Mouse (Mus musculus): ENCODE measurements around the gene Jakmip3. TPM values are rescaled to one million over a fixed set of nuclear protein-coding genes. Genes with fewer than 3 reads are reported as not detected.

Gene Jakmip3
- total and polyA plus RNA-seq, 2 experiments from 2014 or later, result 7.6 to 12.4 TPM

DNA sequence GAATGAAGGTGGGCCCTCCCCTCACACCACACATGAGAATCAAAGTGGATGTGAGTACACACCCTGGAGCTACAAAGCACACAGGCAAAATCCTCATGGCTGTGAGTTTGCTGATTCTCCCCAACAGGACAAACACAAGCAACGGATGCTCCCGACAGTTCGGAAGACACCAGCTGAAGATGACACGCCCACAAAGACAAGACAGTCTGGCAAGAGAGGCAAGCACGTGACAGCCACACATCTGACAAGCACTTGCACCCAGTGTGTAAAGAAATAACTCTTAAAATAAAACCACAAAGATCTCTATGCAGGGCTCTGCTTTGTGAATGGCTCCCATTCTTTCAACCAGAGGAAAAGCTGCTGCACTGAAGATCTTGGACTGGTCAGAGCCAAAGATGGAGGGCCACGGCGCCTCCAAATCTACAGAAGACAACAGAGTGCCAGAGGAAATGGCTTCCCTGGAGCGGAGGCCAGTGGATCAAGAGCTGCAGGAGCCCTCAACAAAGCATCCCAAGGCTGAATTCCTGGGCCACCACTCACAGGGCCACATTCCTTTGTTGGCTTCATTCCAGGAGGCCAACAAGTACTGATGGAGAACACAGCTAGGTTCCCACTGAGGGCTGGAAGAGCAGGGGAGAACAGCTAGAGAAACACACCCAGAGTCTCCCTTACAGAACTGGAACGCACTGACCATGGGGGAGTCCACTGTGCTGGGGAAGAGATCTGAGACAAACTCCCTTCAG lies 167.5 kb downstream of the Jakmip3 start:
- no peak for ATAC-seq
- H3K27ac ChIP-seq, result no peak overlapping the region
- DNase-seq (ENCODE audit: low spot score), result no peak

DNA sequence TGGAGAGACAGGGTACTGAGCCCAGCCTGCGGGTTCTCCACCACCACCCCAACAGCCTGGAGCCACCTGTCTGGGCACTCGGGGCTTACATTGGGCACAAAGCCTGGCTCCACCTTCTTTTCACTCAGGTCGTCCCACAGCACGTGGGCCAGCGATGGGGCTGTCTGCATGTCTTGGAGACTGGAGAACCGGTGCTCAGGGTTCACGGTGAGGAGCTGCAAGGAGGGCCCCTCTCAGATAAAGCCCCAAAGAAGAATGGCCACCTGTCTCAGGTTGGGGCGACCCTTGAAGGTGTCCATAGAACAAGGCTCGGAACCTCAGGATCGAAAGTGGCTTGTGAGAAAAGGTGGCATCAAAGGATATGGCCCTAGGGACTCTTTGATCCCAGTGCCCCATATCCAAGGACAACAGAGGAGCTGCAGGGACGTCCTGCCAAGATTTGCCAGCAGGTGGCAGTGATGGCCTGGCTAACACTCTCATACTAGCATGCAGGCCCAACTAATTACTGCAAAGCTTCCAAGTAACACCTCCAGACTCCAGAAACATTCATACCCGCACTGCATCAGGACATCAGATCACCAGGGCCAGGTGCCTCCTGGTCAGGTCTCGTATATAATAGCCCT lies 178.7 kb downstream of the Jakmip3 start:
- H3K9me3 ChIP-seq (ENCODE audit: low read length), result no peaks in the 10 kb centered on the region
- H3K4me2 ChIP-seq (ENCODE audit: low read depth, low read length), result no peak overlapping the region
- DNase-seq (ENCODE audit: low spot score), result peak; percentile 91
- no peaks in the 10 kb centered on the region for H3K4me1 ChIP-seq (ENCODE audit: insufficient read depth, low read length)
- peak; percentile 97 for TF ChIP-seq CTCF (IDR thresholded peaks at IDR 0.05; ENCODE audit: low read depth)
- ATAC-seq, result peak; percentile 86
- H3K27ac ChIP-seq, result no peak overlapping the region
- H3K27me3 ChIP-seq (ENCODE audit: insufficient read depth, low read length), result no peaks in the 10 kb centered on the region
- H3K4me3 ChIP-seq (ENCODE audit: low read length), result no peak overlapping the region
- 47% methylated on average over 13 of the region's 13 CpGs for WGBS
- H3K9ac ChIP-seq (replicated peaks; ENCODE audit: low read length), result no peak overlapping the region
- H3K36me3 ChIP-seq (ENCODE audit: insufficient read depth, low read length), result no peaks in the 10 kb centered on the region

More for the DNA sequence above, 167.5 kb downstream of the Jakmip3 start:
- H3K4me2 ChIP-seq (ENCODE audit: low read depth, low read length), result no peak overlapping the region
- H3K4me1 ChIP-seq (ENCODE audit: insufficient read depth, low read length), result peaks cover 2% of the 10 kb centered on the region; the same call in 1 of the 2 replicates
- no peaks in the 10 kb centered on the region for H3K27me3 ChIP-seq (ENCODE audit: insufficient read depth, low read length)
- H3K9ac ChIP-seq (replicated peaks; ENCODE audit: low read length), result no peak overlapping the region
- TF ChIP-seq CTCF (IDR thresholded peaks at IDR 0.05; ENCODE audit: low read depth), result no peak
- H3K9me3 ChIP-seq (ENCODE audit: low read length), result no peaks in the 10 kb centered on the region
- no peaks in the 10 kb centered on the region for H3K36me3 ChIP-seq (ENCODE audit: insufficient read depth, low read length)
- H3K4me3 ChIP-seq (ENCODE audit: low read length), result no peak overlapping the region
- WGBS, result 74% methylated on average over 9 of the region's 9 CpGs

- ATAC-seq, result peak; percentile 18; the same call in 1 of the 2 replicates
- H3K36me3 ChIP-seq (ENCODE audit: insufficient read depth, low read length), result no peaks in the 10 kb centered on the region
- H3K9me3 ChIP-seq (ENCODE audit: low read length), result no peaks in the 10 kb centered on the region
- no peak overlapping the region for H3K4me2 ChIP-seq (ENCODE audit: low read depth, low read length)
- no peak for TF ChIP-seq CTCF (IDR thresholded peaks at IDR 0.05; ENCODE audit: low read depth)
- no peak overlapping the region for H3K27ac ChIP-seq
- no peaks in the 10 kb centered on the region for H3K27me3 ChIP-seq (ENCODE audit: insufficient read depth, low read length)
- no peak overlapping the region for H3K4me3 ChIP-seq (ENCODE audit: low read length)
- no peak for DNase-seq (ENCODE audit: low spot score)
- H3K4me1 ChIP-seq (ENCODE audit: insufficient read depth, low read length), result no peaks in the 10 kb centered on the region
- no peak overlapping the region for H3K9ac ChIP-seq (replicated peaks; ENCODE audit: low read length)
- WGBS, result 67% methylated on average over 2 of the region's 2 CpGs
Measured at GRCm38 (mm10) chr7:139119775-139120153, 179.2 kb downstream of the Jakmip3 start.

GRCm38 (mm10) chr7:139125881-139126280 lies 185.4 kb downstream of the Jakmip3 start:
- Histone ChIP-seq H3K27ac (no peak overlapping the region), H3K27me3 (ENCODE audit: insufficient read depth, low read length) (no peaks in the 10 kb centered on the region), H3K9ac (replicated peaks; ENCODE audit: low read length) (no peak overlapping the region), H3K4me1 (ENCODE audit: insufficient read depth, low read length) (0 out of 2 replicates have a peak, but pooled peaks cover 4% of the 10 kb centered on the region), H3K9me3 (ENCODE audit: low read length) (no peaks in the 10 kb centered on the region), H3K4me2 (ENCODE audit: low read depth, low read length) (no peak overlapping the region), H3K4me3 (ENCODE audit: low read length) (no peak overlapping the region), H3K36me3 (ENCODE audit: insufficient read depth, low read length) (no peaks in the 10 kb centered on the region)
- no peak for TF ChIP-seq CTCF (IDR thresholded peaks at IDR 0.05; ENCODE audit: low read depth)
- DNase-seq (ENCODE audit: low spot score), result no peak
- no peak for ATAC-seq
- WGBS, result 87% methylated on average over 4 of the region's 4 CpGs

- no peak overlapping the region for H3K4me2 ChIP-seq (ENCODE audit: low read depth, low read length)
- TF ChIP-seq CTCF (IDR thresholded peaks at IDR 0.05; ENCODE audit: low read depth), result no peak
- no peaks in the 10 kb centered on the region for H3K27me3 ChIP-seq (ENCODE audit: insufficient read depth, low read length)
- no peak overlapping the region for H3K27ac ChIP-seq
- no peak overlapping the region for H3K4me3 ChIP-seq (ENCODE audit: low read length)
- ATAC-seq (peak; percentile 71), DNase-seq (ENCODE audit: low spot score) (peak; percentile 34)
- H3K4me1 ChIP-seq (ENCODE audit: insufficient read depth, low read length), result 0 out of 2 replicates have a peak, but pooled peaks cover 4% of the 10 kb centered on the region
- no peaks in the 10 kb centered on the region for H3K36me3 ChIP-seq (ENCODE audit: insufficient read depth, low read length)
- WGBS, result 37% methylated on average over 7 of the region's 7 CpGs
- H3K9me3 ChIP-seq (ENCODE audit: low read length), result no peaks in the 10 kb centered on the region
- no peak overlapping the region for H3K9ac ChIP-seq (replicated peaks; ENCODE audit: low read length)
Measured at GRCm38 (mm10) chr7:139126549-139126948, 186.0 kb downstream of the Jakmip3 start.

DNA sequence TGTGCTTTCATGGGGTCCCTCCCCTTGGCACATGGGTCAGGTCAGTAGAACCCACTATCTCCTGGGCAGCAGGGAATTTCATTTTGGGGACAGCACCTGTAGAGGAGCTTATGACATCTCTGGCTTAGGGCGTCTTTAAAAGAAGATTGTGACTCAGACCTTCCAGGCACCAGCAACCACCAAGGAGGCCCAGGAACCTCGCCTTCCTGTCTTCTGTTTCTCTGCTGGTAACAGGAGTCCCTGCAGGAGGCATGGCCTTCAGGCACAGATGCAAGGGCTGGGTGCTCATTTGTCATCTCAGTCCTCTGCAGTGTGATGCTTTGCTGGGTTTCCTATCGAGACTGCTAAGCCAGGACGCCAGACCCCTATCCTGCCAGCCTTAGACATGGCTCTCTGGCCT lies 188.5 kb downstream of the Jakmip3 start:
- 88% methylated on average over 4 of the region's 4 CpGs for WGBS
- no peak for DNase-seq (ENCODE audit: low spot score)

DNA sequence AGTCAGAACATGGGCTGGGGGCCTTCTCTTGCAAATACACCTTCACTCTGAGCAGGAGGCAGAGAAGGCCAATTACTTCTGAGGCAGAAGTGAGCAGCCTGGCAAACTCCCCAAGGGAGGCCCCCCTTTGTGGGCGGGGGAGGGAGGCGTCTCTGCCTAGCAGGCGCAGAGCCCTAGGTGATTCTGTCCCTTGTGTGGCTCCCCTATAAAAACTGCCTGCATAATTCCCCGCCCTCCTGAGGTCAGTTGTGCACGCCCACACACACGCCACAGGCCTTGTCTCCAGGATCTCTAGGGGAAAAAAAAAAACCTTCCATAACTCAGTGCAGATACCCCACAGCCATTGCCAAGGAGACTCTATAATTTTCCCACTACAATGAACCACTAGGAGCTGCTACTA lies 189.8 kb downstream of the Jakmip3 start:
- Histone ChIP-seq H3K9me3 (ENCODE audit: low read length) (no peaks in the 10 kb centered on the region), H3K27ac (no peak overlapping the region), H3K4me2 (ENCODE audit: low read depth, low read length) (no peak overlapping the region), H3K36me3 (ENCODE audit: insufficient read depth, low read length) (no peaks in the 10 kb centered on the region), H3K4me3 (ENCODE audit: low read length) (no peak overlapping the region), H3K27me3 (ENCODE audit: insufficient read depth, low read length) (no peaks in the 10 kb centered on the region), H3K9ac (replicated peaks; ENCODE audit: low read length) (no peak overlapping the region), H3K4me1 (ENCODE audit: insufficient read depth, low read length) (0 out of 2 replicates have a peak, but pooled peaks cover 8% of the 10 kb centered on the region)
- no peak for DNase-seq (ENCODE audit: low spot score)
- TF ChIP-seq CTCF (IDR thresholded peaks at IDR 0.05; ENCODE audit: low read depth), result no peak
- WGBS, result 36% methylated on average over 6 of the region's 6 CpGs
- ATAC-seq, result no peak

More for the DNA sequence above, 188.5 kb downstream of the Jakmip3 start:
- Histone ChIP-seq H3K9ac (replicated peaks; ENCODE audit: low read length) (no peak overlapping the region), H3K27ac (no peak overlapping the region), H3K4me3 (ENCODE audit: low read length) (no peak overlapping the region), H3K4me1 (ENCODE audit: insufficient read depth, low read length) (0 out of 2 replicates have a peak, but pooled peaks cover 8% of the 10 kb centered on the region), H3K4me2 (ENCODE audit: low read depth, low read length) (no peak overlapping the region), H3K27me3 (ENCODE audit: insufficient read depth, low read length) (no peaks in the 10 kb centered on the region), H3K36me3 (ENCODE audit: insufficient read depth, low read length) (no peaks in the 10 kb centered on the region), H3K9me3 (ENCODE audit: low read length) (no peaks in the 10 kb centered on the region)
- no peak for TF ChIP-seq CTCF (IDR thresholded peaks at IDR 0.05; ENCODE audit: low read depth)
- ATAC-seq, result no peak
